Mouse (Mus musculus) myocyte (in vitro differentiated cells): ENCODE data around the gene Xrn2. TPM values are rescaled to one million over a fixed set of nuclear protein-coding genes. Genes with fewer than 3 reads are reported as not detected.

Source experiments
- H3K27me3 ChIP-seq: one replicate; pipeline ENCODE4 v1.6.1; 2011; ENCODE audit not compliant: control insufficient read depth, insufficient read depth, insufficient read length
- H3K36me3 ChIP-seq: one replicate; pipeline ENCODE4 v1.6.1; 2011; ENCODE audit not compliant: control insufficient read depth, insufficient read depth
- H3K4me2 ChIP-seq: one replicate; pipeline ENCODE4 v1.6.1; 2011; ENCODE audit warnings: low read depth, control low read depth
- H3K4me3 ChIP-seq: one replicate; pipeline ENCODE4 v1.5.1; 2011; ENCODE audit warnings: mild to moderate bottlenecking, control low read depth, moderate library complexity
- H3K79me2 ChIP-seq: one replicate; pipeline ENCODE4 v1.6.1; 2011; ENCODE audit not compliant: control insufficient read depth, insufficient read depth
- H3ac ChIP-seq: one replicate; pipeline ENCODE4 v1.6.1; 2011; ENCODE audit not compliant: control insufficient read depth, insufficient read length
- CEBPB ChIP-seq: IDR thresholded peaks from 2 replicates; pipeline ENCODE4 v1.6.1; 2011; ENCODE audit warnings: mild to moderate bottlenecking, moderate library complexity; ENCODE audit not compliant: poor library complexity, insufficient read depth, severe bottlenecking
- E2F4 ChIP-seq: IDR thresholded peaks from one replicate; pipeline ENCODE4 v1.6.1; 2011; ENCODE audit warnings: mild to moderate bottlenecking, control low read depth, moderate library complexity; ENCODE audit not compliant: insufficient read depth
- MAX ChIP-seq: IDR thresholded peaks from one replicate; pipeline ENCODE4 v1.6.1; 2011; ENCODE audit warnings: low read depth, mild to moderate bottlenecking, control low read depth
- MYOD1 ChIP-seq, 3 experiments: IDR thresholded peaks; one replicate each; pipeline ENCODE4 v1.6.1; 2011; ENCODE audit warnings: control low read depth in 2 of 3, low read depth in 2 of 3, mild to moderate bottlenecking in 2 of 3, moderate library complexity in 1 of 3; ENCODE audit not compliant: insufficient read length in 2 of 3, control insufficient read depth in 1 of 3
- MYOG ChIP-seq, 3 experiments: IDR thresholded peaks; one replicate each; pipeline ENCODE4 v1.6.1; 2011; ENCODE audit warnings: control low read depth in 2 of 3, low read depth in 2 of 3, mild to moderate bottlenecking in 2 of 3; ENCODE audit not compliant: insufficient read length in 2 of 3, control insufficient read depth in 1 of 3, insufficient read depth in 1 of 3
- POLR2A ChIP-seq: IDR thresholded peaks from one replicate; pipeline ENCODE4 v1.6.1; 2011; ENCODE audit warnings: low read depth, mild to moderate bottlenecking, control low read depth, moderate library complexity; ENCODE audit not compliant: insufficient read length
- POLR2AphosphoS2 ChIP-seq: IDR thresholded peaks from one replicate; pipeline ENCODE4 v1.6.1; 2011; ENCODE audit warnings: low read depth, control low read depth; ENCODE audit not compliant: insufficient read length
- REST ChIP-seq: IDR thresholded peaks from one replicate; pipeline ENCODE4 v1.6.1; 2011; ENCODE audit warnings: mild to moderate bottlenecking, control low read depth, moderate library complexity; ENCODE audit not compliant: insufficient read depth, insufficient read length
- SRF ChIP-seq: IDR thresholded peaks from one replicate; pipeline ENCODE4 v1.6.1; 2011; ENCODE audit warnings: low read depth; ENCODE audit not compliant: control insufficient read depth, insufficient read length
- TCF12 ChIP-seq: IDR thresholded peaks from one replicate; pipeline ENCODE4 v1.6.1; 2011; ENCODE audit warnings: mild to moderate bottlenecking, control low read depth; ENCODE audit not compliant: poor library complexity, insufficient read depth, severe bottlenecking
- TCF3 ChIP-seq: IDR thresholded peaks from one replicate; pipeline ENCODE4 v1.6.1; 2011; ENCODE audit warnings: low read depth, control low read depth; ENCODE audit not compliant: insufficient read length
- USF1 ChIP-seq: IDR thresholded peaks from one replicate; pipeline ENCODE4 v1.6.1; 2011; ENCODE audit warnings: low read depth, mild to moderate bottlenecking, control low read depth, moderate library complexity
- polyA plus RNA-seq: library from polyadenylated mRNA; unstranded; fragments of >200 nt; fragmentation: generic; extraction: Trizol; gene quantifications from one replicate; pipeline ENCODE4 v1.2.1, GENCODE M21; 2012; ENCODE audit warnings: missing spikeins

Gene Xrn2
- polyA plus RNA-seq, 1 experiment = 40.7 TPM

DNA sequence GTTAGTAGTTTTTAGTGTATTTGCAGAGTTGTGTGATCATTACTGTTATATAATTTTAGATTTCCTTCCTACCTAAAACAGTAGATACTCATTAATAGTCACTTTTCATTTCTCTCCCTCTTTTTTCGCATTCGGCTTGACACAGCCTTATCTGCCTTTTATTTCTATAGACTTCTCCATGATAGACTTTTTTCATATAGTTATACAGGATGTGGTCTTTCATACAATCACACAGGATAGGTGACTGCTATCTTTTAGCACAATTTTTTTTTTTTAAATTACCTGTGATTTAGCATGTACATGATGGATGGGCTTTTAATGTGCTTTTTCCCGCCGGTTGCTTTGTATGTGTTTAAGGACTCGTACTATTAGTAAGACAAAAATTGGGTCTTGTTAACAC lies 10.3 kb downstream of the Xrn2 start:
- no peak for TF ChIP-seq MAX
- no peak for TF ChIP-seq POLR2A
- TF ChIP-seq TCF12 = no peak
- no peak for TF ChIP-seq MYOG (IDR thresholded peaks at IDR 0.05; ENCODE audit: control insufficient read depth in 1 of 3, insufficient read depth in 1 of 3, insufficient read length in 2 of 3, low read depth in 2 of 3)
- no peak for TF ChIP-seq E2F4
- no peak for TF ChIP-seq CEBPB
- no peak for TF ChIP-seq POLR2AphosphoS2
- no peak for TF ChIP-seq SRF
- Histone ChIP-seq H3K36me3 (peaks cover 26% of the 10 kb centered on the region), H3K27me3 (no peaks in the 10 kb centered on the region), H3K4me2 (no peak overlapping the region), H3K4me3 (no peak overlapping the region), H3ac (no peak overlapping the region), H3K79me2 (peaks cover 71% of the 10 kb centered on the region)

DNA sequence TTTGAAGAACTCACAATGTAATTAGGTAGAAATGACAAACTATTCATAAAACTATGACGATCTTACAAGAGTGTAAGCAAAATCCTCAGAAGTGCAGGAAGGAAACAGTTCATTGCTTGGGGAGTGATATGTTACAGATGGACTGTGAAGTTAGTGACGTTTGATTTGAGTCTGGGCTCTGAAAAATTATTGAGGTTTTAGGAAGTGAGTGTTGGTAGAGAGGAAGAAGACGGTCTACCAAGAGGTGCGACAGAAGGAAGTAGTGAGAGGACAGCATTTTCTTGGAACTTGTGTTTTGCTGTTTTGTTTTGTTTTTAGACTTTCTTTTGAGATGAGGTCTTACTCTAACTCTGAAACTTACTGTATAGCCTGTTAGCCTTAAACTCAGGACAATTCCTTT lies 10.8 kb downstream of the Xrn2 start:
- no peak for TF ChIP-seq SRF
- Histone ChIP-seq H3K4me3 (no peak overlapping the region), H3K79me2 (peaks cover 66% of the 10 kb centered on the region), H3ac (no peak overlapping the region), H3K4me2 (no peak overlapping the region), H3K36me3 (peaks cover 29% of the 10 kb centered on the region), H3K27me3 (no peaks in the 10 kb centered on the region)

DNA sequence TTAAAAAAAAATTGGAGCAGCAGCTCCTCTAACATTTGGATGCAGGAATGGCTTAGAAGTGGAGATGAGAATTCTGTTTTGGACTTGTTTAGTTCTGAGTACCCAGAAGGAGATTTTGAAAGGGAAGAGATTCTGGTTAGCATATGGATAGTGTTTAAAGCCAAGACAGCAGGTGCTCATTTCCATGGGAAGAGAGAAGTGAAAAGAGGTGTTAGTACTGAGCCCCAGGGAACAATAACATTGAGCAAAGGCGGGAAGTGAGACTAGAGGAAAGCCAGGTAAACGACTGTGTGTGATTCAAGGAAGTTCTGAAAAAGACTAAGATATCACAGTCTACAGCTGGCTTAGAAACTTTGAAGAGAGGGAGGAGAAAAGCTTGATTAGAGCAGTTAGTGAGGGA lies 20.3 kb downstream of the Xrn2 start:
- Histone ChIP-seq H3K79me2 (no peaks in the 10 kb centered on the region), H3ac (no peak overlapping the region), H3K36me3 (peaks cover 61% of the 10 kb centered on the region), H3K4me3 (no peak overlapping the region), H3K4me2 (no peak overlapping the region), H3K27me3 (no peaks in the 10 kb centered on the region)
- no peak for TF ChIP-seq MYOG (IDR thresholded peaks at IDR 0.05; ENCODE audit: control insufficient read depth in 1 of 3, insufficient read depth in 1 of 3, insufficient read length in 2 of 3, low read depth in 2 of 3)
- no peak for TF ChIP-seq MAX
- TF ChIP-seq TCF12 = no peak
- no peak for TF ChIP-seq SRF
- no peak for TF ChIP-seq E2F4
- TF ChIP-seq CEBPB = no peak
- no peak for TF ChIP-seq REST
- TF ChIP-seq TCF3 = no peak
- no peak for TF ChIP-seq POLR2AphosphoS2
- no peak for TF ChIP-seq USF1

DNA sequence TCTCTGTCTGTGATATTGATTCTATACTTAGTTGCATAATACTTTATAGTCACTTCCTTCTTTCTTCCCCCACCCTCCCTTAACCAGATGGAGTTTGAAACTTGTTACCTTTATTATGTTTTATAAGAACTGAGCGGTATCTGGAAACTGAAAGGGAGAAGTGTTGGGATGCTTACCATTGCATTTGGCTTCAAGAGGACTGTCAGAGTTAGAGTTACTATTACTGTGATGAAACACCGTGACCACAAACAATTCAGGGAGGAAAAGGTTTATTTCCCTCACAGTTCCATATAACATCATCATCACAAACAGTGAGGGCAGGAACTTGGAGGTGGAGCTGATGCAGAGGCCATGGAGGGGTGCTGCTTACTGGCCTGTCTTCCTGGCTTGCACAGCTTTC lies 23.1 kb downstream of the Xrn2 start:
- no peak for TF ChIP-seq SRF
- TF ChIP-seq POLR2AphosphoS2 = no peak
- no peak for TF ChIP-seq MYOD1 (IDR thresholded peaks at IDR 0.05; ENCODE audit: control insufficient read depth in 1 of 3, insufficient read length in 2 of 3, low read depth in 2 of 3)
- TF ChIP-seq USF1 = no peak
- TF ChIP-seq E2F4 = no peak
- no peak for TF ChIP-seq MYOG (IDR thresholded peaks at IDR 0.05; ENCODE audit: control insufficient read depth in 1 of 3, insufficient read depth in 1 of 3, insufficient read length in 2 of 3, low read depth in 2 of 3)
- no peak for TF ChIP-seq TCF12
- no peak for TF ChIP-seq REST
- TF ChIP-seq TCF3 = no peak
- TF ChIP-seq MAX = no peak
- no peak for TF ChIP-seq CEBPB
- TF ChIP-seq POLR2A = no peak
- H3K4me3 ChIP-seq = no peak overlapping the region
- H3K4me2 ChIP-seq = no peak overlapping the region
- H3K79me2 ChIP-seq = no peaks in the 10 kb centered on the region
- no peak overlapping the region for H3ac ChIP-seq
- H3K36me3 ChIP-seq = peaks cover 57% of the 10 kb centered on the region
- no peaks in the 10 kb centered on the region for H3K27me3 ChIP-seq

DNA sequence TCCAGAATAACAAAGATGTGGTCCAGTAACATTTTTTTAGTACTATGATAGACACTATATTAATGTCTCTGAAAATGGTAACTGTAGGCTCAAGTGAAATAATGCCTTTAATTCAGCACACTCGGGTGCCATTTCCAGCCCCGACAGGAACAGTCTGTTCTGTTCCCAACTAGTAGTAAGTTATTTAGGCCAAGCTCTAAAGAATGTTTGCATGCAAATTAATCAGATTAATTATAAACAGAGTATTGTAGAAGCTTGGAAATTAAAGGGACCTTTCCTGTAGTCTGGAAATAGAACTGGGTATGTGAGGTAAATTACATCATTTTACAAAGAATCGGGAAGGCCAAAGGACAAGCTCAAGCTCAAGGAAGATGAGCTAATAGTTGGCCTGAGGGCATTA lies 34.3 kb downstream of the Xrn2 start:
- Histone ChIP-seq H3K27me3 (no peaks in the 10 kb centered on the region), H3K4me2 (no peak overlapping the region), H3K4me3 (no peak overlapping the region), H3K36me3 (peaks cover 50% of the 10 kb centered on the region), H3K79me2 (no peaks in the 10 kb centered on the region), H3ac (no peak overlapping the region)
- TF ChIP-seq TCF12 = no peak
- TF ChIP-seq USF1 = no peak
- TF ChIP-seq TCF3 = no peak
- no peak for TF ChIP-seq MYOG (IDR thresholded peaks at IDR 0.05; ENCODE audit: control insufficient read depth in 1 of 3, insufficient read depth in 1 of 3, insufficient read length in 2 of 3, low read depth in 2 of 3)
- TF ChIP-seq E2F4 = no peak
- TF ChIP-seq CEBPB = no peak
- no peak for TF ChIP-seq MAX
- no peak for TF ChIP-seq MYOD1 (IDR thresholded peaks at IDR 0.05; ENCODE audit: control insufficient read depth in 1 of 3, insufficient read length in 2 of 3, low read depth in 2 of 3)
- TF ChIP-seq REST = no peak
- no peak for TF ChIP-seq POLR2AphosphoS2
- no peak for TF ChIP-seq SRF
- TF ChIP-seq POLR2A = no peak
